Mouse (Mus musculus) bone marrow, adult 2 months (tissue): Measurements from ENCODE around the gene Selenok.

ENCODE experiments used
- CTCF ChIP-seq: fragments of 200-500 bp; IDR thresholded peaks from 2 replicates; pipeline ENCODE4 v1.5.1; 2011; ENCODE audit warnings: low read length, control low read depth; ENCODE audit not compliant: control insufficient read depth, insufficient read depth
- POLR2A ChIP-seq: fragments of 200-500 bp; IDR thresholded peaks from 2 replicates; pipeline ENCODE4 v1.6.1; 2011; ENCODE audit warnings: low read depth, mild to moderate bottlenecking, control low read depth, low read length, borderline replicate concordance; ENCODE audit not compliant: control insufficient read depth

DNA sequence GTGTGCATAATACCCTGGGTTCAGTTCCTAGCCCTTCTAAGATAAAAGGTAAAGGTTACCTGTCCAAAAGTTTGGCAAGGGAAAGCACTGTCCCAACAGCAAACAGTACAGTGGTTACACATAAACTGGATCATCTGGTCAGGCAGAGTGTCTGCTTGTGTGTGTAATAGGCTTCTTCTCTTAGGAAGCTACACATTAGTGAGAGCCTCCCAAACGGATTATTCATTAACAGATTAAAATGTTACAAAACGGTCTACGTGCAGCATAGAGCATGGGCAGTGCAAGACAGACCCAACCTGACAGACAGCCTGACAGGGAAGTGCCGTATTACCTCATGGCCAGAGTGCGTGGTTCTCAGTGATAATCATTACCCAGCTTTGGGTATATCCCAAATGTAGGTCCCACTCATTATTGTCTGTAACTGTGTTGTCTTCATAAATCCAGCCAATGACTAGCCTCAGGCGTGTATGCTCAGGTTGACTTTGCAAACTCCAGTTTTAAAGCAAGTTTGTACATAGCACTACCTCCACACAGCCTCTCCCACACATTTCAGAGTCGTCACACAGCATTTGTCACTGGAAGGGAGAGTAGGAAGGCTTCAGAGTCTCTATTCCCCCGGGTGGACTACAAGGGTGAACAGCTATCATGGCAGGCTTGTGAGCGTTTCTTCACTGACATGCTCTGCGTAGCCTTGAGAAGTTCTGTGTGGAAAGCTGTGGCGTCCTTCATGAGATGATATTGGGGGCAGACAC lies 28.1 kb downstream of the Selenok start:
- TF ChIP-seq POLR2A (no peak), CTCF (no peak)
